Mouse (Mus musculus): Measurements from ENCODE around the gene Atp5c1.

Atp5c1 gene

DNA sequence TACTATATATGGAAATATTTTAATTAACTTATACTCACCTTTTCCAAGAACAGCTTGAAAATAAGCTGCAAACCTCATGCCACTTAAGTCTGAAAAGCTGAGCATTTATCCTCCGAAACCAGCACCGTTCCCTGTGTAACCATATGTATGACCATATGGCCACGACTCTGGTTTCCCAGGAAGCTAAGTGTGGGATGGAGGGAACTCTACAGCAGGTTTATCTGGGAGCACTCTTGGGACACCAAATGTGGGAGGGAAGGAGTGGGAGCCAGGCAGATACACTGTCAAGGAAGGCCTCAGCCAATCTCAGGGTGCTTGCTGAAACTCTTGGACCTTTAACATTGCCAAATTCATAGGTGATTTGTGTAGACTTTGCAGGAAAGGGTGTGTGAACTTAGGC lies 29.4 kb downstream of the Atp5c1 start:
- no peak for DNase-seq (ENCODE audit: low read depth, low spot score)

DNA sequence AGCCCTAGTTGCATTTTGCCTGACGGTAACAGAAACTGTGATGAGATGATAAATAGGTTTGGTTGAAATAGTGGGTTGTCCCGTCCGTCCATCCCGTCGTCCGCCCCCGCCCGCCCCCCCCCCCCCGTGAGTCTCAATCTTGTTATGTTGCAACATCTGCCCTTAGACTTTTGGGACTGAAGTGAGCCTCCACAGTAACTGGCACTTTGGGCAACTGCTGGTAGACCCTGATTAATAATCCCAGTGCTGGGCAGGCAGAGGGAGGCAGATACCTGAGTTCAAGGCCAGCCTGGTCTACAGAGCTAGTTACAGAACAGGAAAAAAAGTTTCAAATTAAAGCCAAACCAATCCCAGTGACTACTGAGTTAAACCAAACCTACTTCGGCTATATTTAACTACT lies 30.9 kb downstream of the Atp5c1 start:
- DNase-seq (ENCODE audit: low read depth, low spot score) = no peak

DNA sequence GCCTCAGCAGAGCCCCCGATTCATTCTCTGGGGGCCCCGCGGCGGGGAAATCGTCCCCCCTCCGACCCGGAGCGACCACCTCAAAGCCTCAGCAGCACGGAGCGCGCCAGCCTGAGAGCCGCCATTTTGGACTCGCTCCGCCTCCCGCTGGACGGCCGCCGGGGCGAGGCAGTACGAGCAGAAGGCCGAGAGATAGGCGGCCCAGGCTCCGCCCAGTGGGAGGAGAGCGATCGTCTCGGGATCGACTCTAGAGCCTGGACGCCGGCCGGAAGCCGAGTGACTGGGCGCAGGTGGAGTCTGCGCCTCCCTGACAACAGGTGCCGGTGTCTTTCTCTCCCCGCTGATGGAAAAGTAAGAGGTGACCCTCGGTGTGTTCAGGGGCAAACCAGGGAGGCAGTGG lies 31.8 kb downstream of the Atp5c1 start, which contains the start of gene Taf3:
Gene Taf3 (minus strand): TSS at position 136 of the 400 bp plus-strand sequence.
- peak; percentile 83 for DNase-seq (ENCODE audit: low read depth, low spot score)

DNA sequence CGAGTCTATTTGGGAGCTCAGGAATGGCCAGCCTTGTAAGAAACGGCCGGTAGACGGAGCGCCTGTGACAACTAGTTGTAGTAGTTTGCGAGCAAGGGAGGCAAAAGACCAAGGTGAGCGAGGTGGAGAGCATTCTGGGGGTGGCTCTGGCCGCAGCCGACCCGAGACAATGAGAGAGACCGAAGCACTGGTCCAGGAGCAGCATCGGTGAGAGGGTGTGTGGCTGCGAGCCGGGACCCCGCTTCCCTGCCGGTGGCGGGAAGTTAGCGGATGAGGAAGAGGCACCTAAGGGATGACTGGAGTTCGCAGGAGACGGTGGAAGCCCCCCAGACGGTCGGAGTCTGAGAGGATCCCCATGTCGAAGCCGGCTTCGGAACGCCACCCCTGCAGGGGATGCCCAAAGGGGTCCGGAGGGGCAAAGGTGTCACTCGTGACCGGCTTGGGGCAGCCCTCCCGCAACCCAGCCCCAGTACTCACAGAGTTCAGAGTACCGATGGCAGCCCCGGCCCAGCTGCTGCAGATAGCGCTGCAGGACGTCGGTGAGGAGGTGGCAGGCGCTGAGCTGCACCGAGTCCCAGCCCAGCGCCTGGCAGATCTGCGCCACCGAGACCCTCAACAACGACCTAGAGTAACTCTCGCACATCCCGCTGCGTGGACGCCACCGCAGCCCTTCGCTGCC lies 32.4 kb downstream of the Atp5c1 start:
- DNase-seq (ENCODE audit: low read depth, low spot score) = no peak

DNA sequence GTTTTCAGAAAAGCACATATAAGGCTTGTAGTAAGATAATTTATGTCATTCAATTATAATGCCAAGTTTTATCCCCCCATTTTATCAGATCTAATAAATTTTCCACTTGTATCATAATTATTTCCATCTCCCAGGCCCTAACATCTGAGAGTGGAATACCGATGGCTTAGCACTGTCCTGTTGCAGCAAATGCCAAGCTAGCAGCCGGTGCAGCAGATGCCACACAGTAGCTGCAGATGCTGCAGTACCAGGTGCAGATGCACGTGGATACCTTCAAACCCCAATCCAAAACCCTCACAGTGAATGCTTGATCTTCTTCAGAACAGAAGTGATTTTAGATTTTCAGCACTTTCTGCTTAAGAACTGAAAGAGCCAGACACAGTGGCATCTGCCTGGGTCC lies 45.3 kb downstream of the Atp5c1 start:
- no peak for DNase-seq (ENCODE audit: low read depth, low spot score)

DNA sequence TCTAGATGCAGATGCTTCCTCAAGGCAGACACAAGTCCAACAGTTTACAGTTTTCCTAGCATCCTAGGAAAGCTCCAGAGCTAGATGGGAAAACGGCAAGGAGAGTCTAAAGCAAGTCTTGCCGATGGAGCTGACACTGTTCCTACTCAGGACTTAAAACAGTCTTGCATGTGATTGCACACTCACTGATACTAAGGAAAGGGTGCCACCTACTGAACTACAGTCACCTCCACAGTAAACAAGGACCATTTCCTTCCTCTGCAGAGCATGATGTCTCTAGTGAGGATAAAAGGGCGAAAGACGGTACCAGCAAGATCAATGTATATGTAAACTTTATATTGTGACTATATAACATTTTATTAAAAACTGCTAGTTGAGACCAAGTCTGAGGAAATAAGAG lies 46.6 kb downstream of the Atp5c1 start:
- no peak for DNase-seq (ENCODE audit: low read depth, low spot score)

DNA sequence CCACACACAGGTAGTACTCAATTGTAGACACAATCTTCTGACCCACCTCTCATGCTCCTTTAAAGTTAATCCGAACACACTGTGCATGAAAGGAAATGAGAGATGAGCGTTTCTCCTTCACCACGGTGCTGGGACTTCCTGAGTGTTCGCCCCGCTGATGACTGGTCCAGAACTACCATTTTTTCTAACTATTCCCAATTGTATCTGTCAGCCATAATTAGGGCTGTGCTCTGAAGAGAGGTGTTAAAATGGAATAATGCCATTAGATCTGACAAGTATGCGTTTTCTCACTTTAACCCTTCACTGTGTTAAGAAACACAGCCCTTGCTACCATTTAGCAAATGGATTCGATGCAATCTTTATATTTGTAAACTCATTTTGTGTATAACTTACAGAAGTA lies 50.6 kb downstream of the Atp5c1 start:
- no peak for DNase-seq (ENCODE audit: low read depth, low spot score)

DNA sequence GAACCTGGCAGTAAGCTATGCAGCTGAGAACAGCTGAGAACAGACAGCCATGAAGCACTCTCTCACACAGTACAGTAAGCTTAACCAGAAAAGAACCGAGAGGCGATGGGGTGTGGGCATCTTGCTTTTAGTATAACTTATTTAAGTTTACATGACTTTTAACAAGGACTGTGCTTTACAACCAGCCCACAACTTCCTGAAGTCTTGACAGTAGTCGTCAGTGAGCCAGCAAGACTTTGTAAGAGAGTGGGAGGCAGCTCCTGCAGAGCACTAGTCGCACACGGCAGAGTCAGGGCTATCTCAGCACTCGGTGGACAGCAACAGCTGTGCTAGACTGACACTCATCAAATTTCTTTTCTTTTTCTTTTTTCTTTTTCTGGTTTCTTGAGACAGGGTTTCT lies 56.0 kb downstream of the Atp5c1 start:
- no peak for DNase-seq (ENCODE audit: low read depth, low spot score)

DNA sequence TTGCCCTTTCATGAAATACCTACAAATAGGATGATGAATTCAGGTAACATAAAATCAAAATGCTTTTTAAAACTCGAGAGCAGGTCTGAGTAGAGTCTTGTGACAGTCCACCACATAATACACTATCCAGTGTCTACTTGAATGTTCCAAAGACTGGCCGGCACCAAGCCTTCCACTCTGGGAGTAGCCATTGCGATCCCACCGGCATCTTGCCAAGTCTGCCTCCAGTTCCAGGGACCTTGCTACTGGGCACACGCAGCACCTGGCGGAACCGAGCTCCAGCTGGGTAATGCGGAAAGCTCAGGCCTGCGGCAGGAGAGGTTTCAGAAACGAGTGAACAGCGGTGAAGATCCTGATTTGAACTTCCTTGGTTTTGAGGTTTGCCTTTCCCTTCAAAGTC lies 59.0 kb downstream of the Atp5c1 start:
- no peak for DNase-seq (ENCODE audit: low read depth, low spot score)

DNA sequence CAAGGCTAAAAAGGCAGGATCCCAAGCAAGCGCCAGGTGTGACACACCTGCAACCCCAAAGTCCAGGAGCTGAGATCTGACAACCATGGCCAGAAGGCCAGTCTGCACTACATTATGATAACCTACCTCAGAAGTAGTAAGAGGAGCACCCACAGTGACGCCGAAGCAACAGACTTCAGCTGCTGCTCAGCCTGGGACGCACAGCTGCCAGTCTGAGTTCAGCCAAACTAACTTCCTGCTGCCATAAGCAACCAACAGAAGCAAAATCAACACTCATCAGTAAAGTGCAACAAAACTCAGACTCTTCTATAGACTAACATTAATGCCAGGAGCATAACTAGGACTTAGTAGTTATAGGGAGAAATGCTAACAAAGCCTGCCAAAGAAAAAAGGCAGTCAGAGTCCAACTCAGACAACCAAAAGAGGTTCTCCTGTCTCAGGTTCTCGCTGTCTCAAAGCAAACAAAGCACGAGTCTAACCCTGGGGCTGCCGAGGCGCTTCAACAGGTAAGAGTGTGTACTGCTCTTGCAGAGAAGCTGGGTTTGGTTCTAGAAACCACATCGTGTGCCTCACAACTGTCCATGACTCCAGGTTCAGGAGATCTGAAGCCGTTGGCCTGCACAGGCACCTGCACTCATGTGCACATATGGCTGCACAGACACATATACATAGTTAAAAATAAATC lies 65.2 kb downstream of the Atp5c1 start:
- DNase-seq (ENCODE audit: low read depth, low spot score) = no peak

DNA sequence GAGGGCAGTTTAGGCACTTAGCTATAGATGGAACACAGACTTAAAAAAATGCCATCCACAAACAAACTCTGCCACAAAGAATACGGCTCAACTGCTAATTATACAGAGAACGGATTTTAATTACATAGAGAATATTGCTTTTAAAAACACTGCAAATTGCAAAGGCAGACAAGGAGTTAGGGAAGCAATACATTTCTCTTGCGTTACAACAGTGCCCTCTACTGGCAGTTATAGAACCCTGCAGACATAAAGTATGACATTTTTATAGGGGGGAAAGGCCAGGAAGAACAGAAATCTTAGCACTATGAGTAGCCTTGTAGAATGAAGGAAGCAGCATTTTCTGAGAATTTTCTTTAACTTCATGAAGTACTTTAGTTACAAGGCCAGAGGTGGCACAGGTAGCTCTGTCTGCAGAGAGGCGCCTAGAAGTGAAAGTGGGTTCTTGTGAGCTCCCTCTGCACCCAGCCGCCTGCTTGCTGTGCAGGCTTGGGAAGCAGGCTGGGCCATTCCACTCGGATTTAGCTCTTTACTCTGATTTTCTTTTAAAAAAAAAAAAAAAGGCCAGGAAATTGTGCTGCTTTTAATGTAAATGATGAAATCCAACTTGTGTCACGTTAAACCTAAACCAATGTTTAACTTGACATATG lies 69.9 kb downstream of the Atp5c1 start:
- DNase-seq (ENCODE audit: low read depth, low spot score) = no peak

DNA sequence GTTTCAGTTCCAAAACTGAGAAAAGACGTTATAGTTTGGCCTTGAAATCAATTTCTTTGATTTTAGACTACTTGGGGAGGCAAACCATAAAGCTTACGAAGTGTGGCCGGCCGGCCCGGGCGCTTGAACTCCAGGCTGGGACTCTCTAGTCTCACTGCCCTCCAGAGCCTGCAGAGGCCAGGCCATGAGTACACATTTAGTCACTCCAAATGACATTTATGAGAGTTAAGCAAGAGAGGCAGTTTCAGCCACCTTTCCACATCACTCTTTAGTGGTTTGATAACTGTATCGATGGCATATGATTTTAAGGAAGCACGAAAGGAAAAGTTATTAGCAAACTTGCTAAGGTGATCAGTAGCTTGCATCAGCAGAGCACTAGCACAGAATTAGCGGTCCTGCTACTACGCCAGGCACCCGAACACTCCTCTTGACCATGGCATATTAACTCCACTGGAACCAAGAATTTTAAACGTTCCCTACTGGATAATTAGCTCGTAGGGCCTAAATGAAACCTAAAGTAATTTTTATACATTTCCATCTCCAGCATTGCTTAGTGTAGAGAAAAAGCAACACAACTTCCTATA lies 70.5 kb downstream of the Atp5c1 start:
- DNase-seq (ENCODE audit: low read depth, low spot score) = no peak

DNA sequence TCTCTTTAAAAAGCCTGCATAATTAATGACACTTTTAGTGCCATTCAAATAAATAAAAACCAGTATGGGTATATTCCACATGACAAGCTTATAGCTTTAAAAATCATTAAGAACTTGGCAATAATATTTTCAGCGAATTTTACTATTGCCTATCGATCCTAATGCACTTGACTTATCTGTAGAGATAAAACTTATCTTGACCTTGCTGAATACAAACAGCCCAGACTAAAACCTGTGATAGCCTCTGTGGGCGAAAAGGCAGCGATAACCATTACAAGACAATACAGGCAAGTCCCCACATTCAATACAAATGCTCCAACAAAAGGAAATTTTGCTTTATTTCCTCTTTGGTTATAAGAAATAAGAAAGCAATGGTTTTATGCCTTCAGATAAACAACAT lies 71.7 kb downstream of the Atp5c1 start:
- DNase-seq (ENCODE audit: low read depth, low spot score) = no peak
